Mouse (Mus musculus) CD4-positive naive resting alpha-beta T cell, adult 57 days (primary cell): ENCODE measurements around the gene Usp17lb. TPM values are rescaled to one million over a fixed set of nuclear protein-coding genes. Genes with fewer than 3 reads are reported as not detected.

ENCODE experiments used
- total RNA-seq: library from RNA; stranded (reverse); gene quantifications from one replicate; pipeline ENCODE4 v1.2.4, GENCODE M21; 2023

Gene Usp17lb
- total RNA-seq, result not detected

GRCm38 (mm10) chr7:104842503-104842902 lies at the start of gene Usp17lb:
Usp17lb (minus strand) TSS chr7:104842603.

GRCm38 (mm10) chr7:104877731-104878130 lies 35.3 kb upstream of the Usp17lb start, which contains the start of gene Olfr665:
Olfr665 (plus strand) TSS chr7:104878031.

GRCm38 (mm10) chr7:104856709-104857108 lies 14.3 kb upstream of the Usp17lb start, which contains the start of gene Usp17la:
Usp17la (plus strand) TSS chr7:104857009.

Other genes with a start within 250 kb of the Usp17lb start
- gene Olfr655, start 240.8 kb downstream of the Usp17lb start, total RNA-seq, result not detected
- gene Olfr656, start 228.6 kb downstream of the Usp17lb start, total RNA-seq, result not detected
- gene Olfr657, start 217.8 kb downstream of the Usp17lb start, total RNA-seq, result not detected
- gene Olfr658, start 195.3 kb downstream of the Usp17lb start, total RNA-seq, result not detected
- gene Olfr659, start 175.8 kb downstream of the Usp17lb start, total RNA-seq, result not detected
- not detected for gene Olfr661, start 156.1 kb downstream of the Usp17lb start, total RNA-seq
- not detected for gene Usp17le, start 65.1 kb downstream of the Usp17lb start, total RNA-seq
- not detected for gene Usp17la, start 14.4 kb upstream of the Usp17lb start, total RNA-seq
- not detected for gene Olfr665, start 35.4 kb upstream of the Usp17lb start, total RNA-seq
- not detected for gene Olfr666, start 53.3 kb upstream of the Usp17lb start, total RNA-seq
- not detected for gene Olfr667, start 78.9 kb upstream of the Usp17lb start, total RNA-seq
- gene Olfr668, start 85.5 kb upstream of the Usp17lb start, total RNA-seq, result not detected
- not detected for gene Olfr669, start 91.6 kb upstream of the Usp17lb start, total RNA-seq
- not detected for gene Olfr670, start 120.0 kb upstream of the Usp17lb start, total RNA-seq
- gene Olfr671, start 136.5 kb upstream of the Usp17lb start, total RNA-seq, result not detected
- not detected for gene Olfr672, start 159.4 kb upstream of the Usp17lb start, total RNA-seq
- not detected for gene Olfr675, start 185.9 kb upstream of the Usp17lb start, total RNA-seq
- not detected for gene Olfr676, start 190.1 kb upstream of the Usp17lb start, total RNA-seq
- not detected for gene Olfr677, start 208.8 kb upstream of the Usp17lb start, total RNA-seq
- gene Olfr678, start 221.9 kb upstream of the Usp17lb start, total RNA-seq, result not detected
- not detected for gene Olfr679, start 238.6 kb upstream of the Usp17lb start, total RNA-seq